19 mouse cellular contexts compared by ENCODE assay signal in genomic region chr17:31095570-31095969, GRCm38 (mm10). TPM values are rescaled to one million over a fixed set of nuclear protein-coding genes. Genes with fewer than 3 reads are reported as not detected.
"Had no signal": no experiment of that assay in that cellular context is flagged by ENCODE, and none has a peak within 500 bp of the region (broad histone marks: within the 10 kb centered on the region; RNA-seq: fewer than 3 reads in every experiment).

No protein-coding gene starts in this region.

- DNase-seq: kidney, postnatal 10 days; kidney, postnatal 36 days; layer of hippocampus, postnatal 36 days; liver, embryonic 13.5 days; lung, adult 2 months; lung, postnatal 14 days; lung, postnatal 4 days; thymus, adult 18-20 months; thymus, postnatal 36 days had no signal

- ATAC-seq: midbrain, embryonic 16.5 days had no signal

RNA-seq across cellular contexts. Expression of gene Tff3, which starts 33.9 kb away (rescaled TPM):
- total RNA-seq: layer of hippocampus, adult 8-10 months; layer of hippocampus, postnatal 10 days; layer of hippocampus, postnatal 36 days; left cerebral cortex, adult 2 months; left cerebral cortex, postnatal 10 days; left cerebral cortex, postnatal 36 days; megakaryocyte progenitor cell, adult 5-6 weeks; megakaryocyte-erythroid progenitor cell, adult 5-6 weeks; monocyte, adult 5-6 weeks; neutrophil, adult 5-6 weeks had no signal

RNA-seq across cellular contexts. Expression of gene Tff2, which starts 48.5 kb away (rescaled TPM):
- total RNA-seq: layer of hippocampus, adult 8-10 months; layer of hippocampus, postnatal 10 days; layer of hippocampus, postnatal 36 days; left cerebral cortex, adult 2 months; left cerebral cortex, postnatal 10 days; left cerebral cortex, postnatal 36 days; megakaryocyte progenitor cell, adult 5-6 weeks; megakaryocyte-erythroid progenitor cell, adult 5-6 weeks; monocyte, adult 5-6 weeks; neutrophil, adult 5-6 weeks had no signal
